Mouse (Mus musculus) heart, adult 8-10 months (tissue): ENCODE results near the gene Bmx. TPM values are rescaled to one million over a fixed set of nuclear protein-coding genes. Genes with fewer than 3 reads are reported as not detected.
A peak's percentile ranks its signal among the peaks of the same experiment; 100 is the strongest.

Source experiments
- DNase-seq: peaks from one replicate; pipeline ENCODE4 v3.0.0; 2022; ENCODE audit warnings: low spot score
- total RNA-seq, 4 experiments: library from RNA; stranded (reverse); gene quantifications; 2 replicates each; pipeline ENCODE4 v1.2.4; 2022

Gene Bmx
- total RNA-seq, result 1 to 10 TPM; 1.9 to 3.0 (median 2.2) TPM

GRCm38 (mm10) chrX:164258057-164258456 lies at the start of gene Bmx:
Bmx (minus strand) TSS chrX:164258193.
- DNase-seq, result no peak

GRCm38 (mm10) chrX:164306250-164306649 lies 48.3 kb upstream of the Bmx start:
- DNase-seq, result no peak

- no peak for DNase-seq
These were observed 33.2 kb upstream of the Bmx start for GRCm38 (mm10) chrX:164291147-164291546.

- DNase-seq, result peak; percentile 23
These were observed 29.1 kb upstream of the Bmx start for GRCm38 (mm10) chrX:164287077-164287476.

- DNase-seq, result no peak
These were observed 25.8 kb upstream of the Bmx start for GRCm38 (mm10) chrX:164283808-164284207.

GRCm38 (mm10) chrX:164280918-164281647 lies 23.1 kb upstream of the Bmx start:
- DNase-seq, result no peak

- no peak for DNase-seq
These were observed 17.5 kb upstream of the Bmx start for GRCm38 (mm10) chrX:164275536-164275935.

GRCm38 (mm10) chrX:164270603-164271002 lies 12.6 kb upstream of the Bmx start:
- no peak for DNase-seq

GRCm38 (mm10) chrX:164269285-164269761 lies 11.3 kb upstream of the Bmx start, which contains the start of gene Pir:
Pir (plus strand) TSS chrX:164269371.
- peak; percentile 55 for DNase-seq

GRCm38 (mm10) chrX:164264861-164265260 lies 6.9 kb upstream of the Bmx start:
- no peak for DNase-seq

GRCm38 (mm10) chrX:164262286-164262685 lies 4.3 kb upstream of the Bmx start:
- DNase-seq, result no peak

GRCm38 (mm10) chrX:164258662-164259061 lies 669 bp upstream of the Bmx start:
- DNase-seq, result no peak

GRCm38 (mm10) chrX:164256527-164256926 lies 1.5 kb downstream of the Bmx start:
- no peak for DNase-seq

GRCm38 (mm10) chrX:164246722-164247121 lies 11.3 kb downstream of the Bmx start:
- no peak for DNase-seq

- no peak for DNase-seq
These were observed 12.3 kb downstream of the Bmx start for GRCm38 (mm10) chrX:164245714-164246113.

- no peak for DNase-seq
These were observed 24.6 kb downstream of the Bmx start for GRCm38 (mm10) chrX:164233380-164233779.

GRCm38 (mm10) chrX:164221989-164222388 lies 36.0 kb downstream of the Bmx start:
- peak; percentile 1 for DNase-seq

- DNase-seq, result no peak
These were observed 57.4 kb downstream of the Bmx start for GRCm38 (mm10) chrX:164200547-164200946.

GRCm38 (mm10) chrX:164197679-164198078 lies 60.3 kb downstream of the Bmx start:
- no peak for DNase-seq

- DNase-seq, result no peak
These were observed 68.1 kb downstream of the Bmx start for GRCm38 (mm10) chrX:164189880-164190279.

GRCm38 (mm10) chrX:164183844-164184243 lies 74.1 kb downstream of the Bmx start:
- peak; percentile 40 for DNase-seq

GRCm38 (mm10) chrX:164179746-164180145 lies 78.2 kb downstream of the Bmx start:
- peak; percentile 41 for DNase-seq

- DNase-seq, result no peak
These were observed 79.1 kb downstream of the Bmx start for GRCm38 (mm10) chrX:164178856-164179255.

- DNase-seq, result no peak
These were observed 82.2 kb downstream of the Bmx start for GRCm38 (mm10) chrX:164175780-164176179.
